Mouse (Mus musculus): ENCODE results near the gene 4932438H23Rik. TPM values are rescaled to one million over a fixed set of nuclear protein-coding genes. Genes with fewer than 3 reads are reported as not detected.

The 4932438H23Rik gene
- total and polyA plus RNA-seq, 3 experiments, result not detected

GRCm38 (mm10) chr16:91029901-91030300 is 65.0 kb downstream of the 4932438H23Rik start:
- no peak for DNase-seq (ENCODE audit: low read depth, low spot score)
- no peak overlapping the region for H3K4me3 ChIP-seq (ENCODE audit: control insufficient read depth in 1 of 2, insufficient read depth in 1 of 2, low read depth in 2 of 2, low read length in 2 of 2)
- no peak overlapping the region for H3K9ac ChIP-seq (ENCODE audit: control insufficient read depth, low read depth, low read length, poor library complexity, severe bottlenecking)
- H3K36me3 ChIP-seq (ENCODE audit: control insufficient read depth in 1 of 2, insufficient read depth in 2 of 2, low read length in 2 of 2), result peaks cover 2 to 41% of the 10 kb centered on the region in 2 experiments; a peak in 3 of 4 replicates
- no peak overlapping the region for H3K27ac ChIP-seq (ENCODE audit: control insufficient read depth, low read depth, low read length)
- H3K4me1 ChIP-seq (ENCODE audit: control insufficient read depth in 1 of 2, insufficient read depth in 2 of 2, low read length in 2 of 2), result no peaks in the 10 kb centered on the region
- TF ChIP-seq TBP (IDR thresholded peaks at IDR 0.05; ENCODE audit: low read depth, low read length), result no peak
- TF ChIP-seq RCOR1 (IDR thresholded peaks at IDR 0.05; ENCODE audit: low read depth, low read length), result no peak
- TF ChIP-seq POLR2A (IDR thresholded peaks at IDR 0.05; ENCODE audit: control insufficient read depth in 1 of 2, insufficient read depth in 1 of 2, low read depth in 1 of 2, low read length in 2 of 2, poor library complexity in 1 of 2), result no peak
- no peak for TF ChIP-seq E2F4 (IDR thresholded peaks at IDR 0.05; ENCODE audit: borderline replicate concordance, low read depth, low read length)
- no peak for TF ChIP-seq MAX (IDR thresholded peaks at IDR 0.05; ENCODE audit: low read length)
- no peak for TF ChIP-seq MEF2A (IDR thresholded peaks at IDR 0.05; ENCODE audit: extremely low read depth, insufficient replicate concordance, low read depth, low read length, poor library complexity, severe bottlenecking)
- no peaks in the 10 kb centered on the region for H3K27me3 ChIP-seq (ENCODE audit: control insufficient read depth in 1 of 2, insufficient read depth in 2 of 2, low read length in 2 of 2)
- no peaks in the 10 kb centered on the region for H3K9me3 ChIP-seq (replicated peaks; ENCODE audit: insufficient read depth, low read length)
- H3K79me2 ChIP-seq (ENCODE audit: control insufficient read depth, insufficient read depth, low read length, poor library complexity), result no peaks in the 10 kb centered on the region

- no peak for DNase-seq (ENCODE audit: low read depth, low spot score)
- Histone ChIP-seq H3K27ac (ENCODE audit: control insufficient read depth, low read depth, low read length) (no peak overlapping the region), H3K9ac (ENCODE audit: control insufficient read depth, low read depth, low read length, poor library complexity, severe bottlenecking) (no peak overlapping the region)
These were observed 65.7 kb downstream of the 4932438H23Rik start for GRCm38 (mm10) chr16:91029161-91029743.

GRCm38 (mm10) chr16:91026290-91026689 is 68.6 kb downstream of the 4932438H23Rik start:
- Histone ChIP-seq H3K9me3 (replicated peaks; ENCODE audit: insufficient read depth, low read length) (no peaks in the 10 kb centered on the region), H3K27me3 (ENCODE audit: control insufficient read depth in 1 of 2, insufficient read depth in 2 of 2, low read length in 2 of 2) (no peaks in the 10 kb centered on the region), H3K4me1 (ENCODE audit: control insufficient read depth in 1 of 2, insufficient read depth in 2 of 2, low read length in 2 of 2) (no peaks in the 10 kb centered on the region), H3K36me3 (ENCODE audit: control insufficient read depth in 1 of 2, insufficient read depth in 2 of 2, low read length in 2 of 2) (peaks cover 0 to 33% of the 10 kb centered on the region in 2 experiments; a peak in 2 of 4 replicates), H3K27ac (ENCODE audit: control insufficient read depth, low read depth, low read length) (no peak overlapping the region), H3K9ac (ENCODE audit: control insufficient read depth, low read depth, low read length, poor library complexity, severe bottlenecking) (no peak overlapping the region), H3K79me2 (ENCODE audit: control insufficient read depth, insufficient read depth, low read length, poor library complexity) (no peaks in the 10 kb centered on the region), H3K4me3 (ENCODE audit: control insufficient read depth in 1 of 2, insufficient read depth in 1 of 2, low read depth in 2 of 2, low read length in 2 of 2) (no peak overlapping the region)
- TF ChIP-seq MEF2A (IDR thresholded peaks at IDR 0.05; ENCODE audit: extremely low read depth, insufficient replicate concordance, low read depth, low read length, poor library complexity, severe bottlenecking) (no peak), KAT2A (conservative IDR thresholded peaks at IDR 0.05; ENCODE audit: low read depth, low read length) (no peak), POLR2AphosphoS5 (IDR thresholded peaks at IDR 0.05; ENCODE audit: borderline replicate concordance, low read depth, low read length) (no peak), E2F4 (IDR thresholded peaks at IDR 0.05; ENCODE audit: borderline replicate concordance, low read depth, low read length) (no peak), MYB (IDR thresholded peaks at IDR 0.05; ENCODE audit: low read depth, low read length) (no peak), POLR2AphosphoS2 (IDR thresholded peaks at IDR 0.05; ENCODE audit: low read length) (no peak)
- DNase-seq (ENCODE audit: low read depth, low spot score), result no peak

More at GRCm38 (mm10) chr16:91029161-91029743, 65.7 kb downstream of the 4932438H23Rik start:
- H3K4me3 ChIP-seq (ENCODE audit: control insufficient read depth in 1 of 2, insufficient read depth in 1 of 2, low read depth in 2 of 2, low read length in 2 of 2), result no peak overlapping the region
- TF ChIP-seq SIN3A (IDR thresholded peaks at IDR 0.05; ENCODE audit: low read length) (no peak), MYB (IDR thresholded peaks at IDR 0.05; ENCODE audit: low read depth, low read length) (no peak), NELFE (IDR thresholded peaks at IDR 0.05; ENCODE audit: low read depth, low read length) (no peak)
- H3K79me2 ChIP-seq (ENCODE audit: control insufficient read depth, insufficient read depth, low read length, poor library complexity), result no peaks in the 10 kb centered on the region
- H3K4me1 ChIP-seq (ENCODE audit: control insufficient read depth in 1 of 2, insufficient read depth in 2 of 2, low read length in 2 of 2), result no peaks in the 10 kb centered on the region
- H3K36me3 ChIP-seq (ENCODE audit: control insufficient read depth in 1 of 2, insufficient read depth in 2 of 2, low read length in 2 of 2), result peaks cover 2 to 35% of the 10 kb centered on the region in 2 experiments; a peak in 3 of 4 replicates
- H3K27me3 ChIP-seq (ENCODE audit: control insufficient read depth in 1 of 2, insufficient read depth in 2 of 2, low read length in 2 of 2), result no peaks in the 10 kb centered on the region
- no peaks in the 10 kb centered on the region for H3K9me3 ChIP-seq (replicated peaks; ENCODE audit: insufficient read depth, low read length)

Measured in MEL (cell line).